Mouse (Mus musculus) midbrain, embryonic 12.5 days (tissue): Measurements from ENCODE around the gene Olfr187. TPM values are rescaled to one million over a fixed set of nuclear protein-coding genes. Genes with fewer than 3 reads are reported as not detected.
"Not testable (repeated sequence)": the region's sequence is repeated elsewhere in the genome, so short reads cannot be mapped to it uniquely, and the experiment has no call there.

Experiments used
- ATAC-seq: fragments of 200-750 bp; cut with Nextera tagmentation; 2 replicates; pipeline ENCODE4 v1.8.0; 2017; ENCODE audit warnings: low read depth, moderate TSS enrichment, moderate library complexity; ENCODE audit not compliant: low FRiP score
- H3K27ac ChIP-seq: fragments of 300-500 bp; sonication (generic); replicated peaks from 2 replicates; pipeline ENCODE4 v1.5.1; 2016; ENCODE audit warnings: mild to moderate bottlenecking
- H3K27me3 ChIP-seq: fragments of 300-500 bp; sonication (generic); 2 replicates; pipeline ENCODE4 v1.6.1; 2016; ENCODE audit warnings: mild to moderate bottlenecking
- H3K36me3 ChIP-seq: fragments of 300-500 bp; sonication (generic); 2 replicates; pipeline ENCODE4 v1.6.1; 2016
- H3K4me1 ChIP-seq: fragments of 300-500 bp; sonication (generic); 2 replicates; pipeline ENCODE4 v1.6.1; 2016
- H3K4me2 ChIP-seq: fragments of 300-500 bp; sonication (generic); replicated peaks from 2 replicates; pipeline ENCODE4 v1.6.1; 2016; ENCODE audit warnings: mild to moderate bottlenecking, moderate library complexity
- H3K4me3 ChIP-seq: fragments of 300-500 bp; sonication (generic); 2 replicates; pipeline ENCODE4 v1.5.1; 2016; ENCODE audit warnings: mild to moderate bottlenecking
- H3K9ac ChIP-seq: fragments of 300-500 bp; sonication (generic); replicated peaks from 2 replicates; pipeline ENCODE4 v1.6.1; 2016; ENCODE audit warnings: mild to moderate bottlenecking, moderate library complexity
- H3K9me3 ChIP-seq: fragments of 300-500 bp; sonication (generic); 2 replicates; pipeline ENCODE4 v1.6.1; 2016; ENCODE audit warnings: mild to moderate bottlenecking
- WGBS: fragments of 180-500 bp; shearing (Covaris S2); methylation state at CpG from one replicate; pipeline ENCODE4 v1.1.7; 2016; 5-methylcytosine and 5-hydroxymethylcytosine counted together
- polyA plus RNA-seq: library from polyadenylated mRNA; unstranded; fragments of >200 nt; fragmentation: Nextera tagmentation; extraction: Ambion mirVana; gene quantifications from 2 replicates; pipeline ENCODE4 v1.2.1, GENCODE M21; 2016

The Olfr187 gene
- polyA plus RNA-seq = not detected in 2 replicates

DNA sequence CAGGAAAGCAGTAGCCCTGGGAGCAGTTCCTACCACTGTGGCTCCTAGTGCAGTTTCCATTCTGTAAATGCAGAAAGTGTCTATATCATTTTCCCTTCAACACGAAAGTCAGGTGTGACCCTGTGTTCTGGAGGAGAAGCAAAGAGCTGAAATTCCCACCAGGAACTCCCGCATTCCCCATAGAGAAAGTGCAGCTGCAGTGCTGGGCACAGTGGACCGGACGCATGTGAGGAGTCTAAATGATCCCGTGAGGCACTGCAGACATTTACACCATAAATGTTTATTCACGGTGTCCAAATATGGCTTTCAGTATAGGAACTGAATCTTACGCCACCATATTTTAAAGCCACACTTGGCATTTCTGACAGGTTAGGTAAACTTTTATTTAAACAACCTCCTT is at the start of gene Olfr187:
Gene Olfr187, minus strand, starts transcription at position 58 of the 400 bp plus-strand sequence.
- WGBS = 89% methylated on average over 7 of the region's 7 CpGs
- Histone ChIP-seq H3K9me3 (no peaks in the 10 kb centered on the region), H3K4me3 (no peak within 1 kb of the TSS), H3K9ac (no peak within 1 kb of the TSS), H3K36me3 (no peaks in the 10 kb centered on the region), H3K4me1 (no peaks in the 10 kb centered on the region), H3K27me3 (no peaks in the 10 kb centered on the region), H3K4me2 (no peak within 1 kb of the TSS), H3K27ac (no peak within 1 kb of the TSS)
- ATAC-seq = no peak

DNA sequence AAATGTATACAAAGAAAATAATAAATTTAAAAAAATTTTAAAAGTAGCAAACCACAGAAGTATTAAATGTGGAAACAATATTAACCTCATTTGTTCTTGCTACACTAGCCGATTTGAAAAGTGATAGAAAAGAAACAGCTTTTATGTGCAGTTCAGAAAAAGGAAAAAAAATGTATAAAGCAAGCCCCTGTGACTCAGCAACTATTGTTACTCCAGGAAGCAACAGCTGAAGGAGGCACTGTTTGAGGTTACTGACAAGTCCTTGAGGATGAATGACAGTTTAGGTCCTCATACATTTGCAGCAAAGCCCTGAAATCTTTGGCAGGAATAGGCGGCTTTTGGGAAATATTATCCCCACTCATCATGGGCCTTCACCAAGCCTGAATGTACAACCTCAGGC is 41.5 kb upstream of the Olfr187 start:
- not testable (repeated sequence) for H3K4me1 ChIP-seq, H3K4me2 ChIP-seq, H3K27ac ChIP-seq, H3K9me3 ChIP-seq, ATAC-seq, H3K9ac ChIP-seq, H3K27me3 ChIP-seq, H3K36me3 ChIP-seq, H3K4me3 ChIP-seq
- 89% methylated on average over 2 of the region's 2 CpGs for WGBS

DNA sequence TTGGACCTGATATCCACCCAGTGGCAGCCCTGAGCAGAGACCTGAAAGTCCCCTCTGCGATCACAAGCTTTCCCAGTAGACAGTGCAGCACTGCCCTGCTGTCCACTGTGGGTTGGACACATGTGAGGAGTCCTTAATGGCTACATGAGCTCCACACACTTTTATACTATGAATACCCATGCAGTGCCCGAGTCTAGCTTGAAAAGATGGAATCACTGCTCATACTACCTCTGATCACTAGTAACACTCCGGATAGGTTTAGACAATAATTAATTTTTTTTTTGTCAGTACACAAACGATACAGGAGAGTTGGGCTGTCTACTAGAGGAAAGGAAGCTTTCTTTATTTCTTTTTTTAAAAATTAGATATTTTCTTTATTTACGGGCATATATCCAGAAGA is 38.3 kb upstream of the Olfr187 start, which contains the start of gene Olfr190:
Gene Olfr190, minus strand, starts transcription at position 101 of the 400 bp plus-strand sequence.
- Histone ChIP-seq H3K4me1 (no peaks in the 10 kb centered on the region), H3K27ac (no peak within 1 kb of the TSS), H3K9ac (no peak within 1 kb of the TSS), H3K27me3 (no peaks in the 10 kb centered on the region), H3K4me2 (no peak within 1 kb of the TSS), H3K9me3 (no peaks in the 10 kb centered on the region), H3K36me3 (no peaks in the 10 kb centered on the region), H3K4me3 (no peak within 1 kb of the TSS)
- no peak for ATAC-seq
- WGBS = 92% methylated on average over 5 of the region's 5 CpGs

DNA sequence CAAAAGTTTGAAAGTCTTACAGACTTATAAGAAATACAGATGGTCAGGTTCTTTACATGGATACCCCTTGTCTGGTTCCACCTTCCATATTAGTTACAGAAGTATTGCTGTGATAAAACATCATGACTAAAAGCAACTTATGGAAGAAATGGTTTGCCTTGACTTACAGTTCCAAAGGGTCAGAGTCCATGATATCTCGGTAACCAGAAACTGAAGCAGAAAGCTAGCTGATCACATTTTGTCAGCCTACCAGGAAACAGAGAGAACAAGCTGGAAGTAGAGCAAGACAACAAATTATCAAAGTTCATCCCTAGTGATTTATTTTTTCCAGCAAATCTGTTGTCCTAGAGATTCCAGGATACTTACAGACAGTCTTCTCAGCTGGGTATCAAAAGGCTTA is 34.0 kb upstream of the Olfr187 start:
- H3K4me1 ChIP-seq = no peaks in the 10 kb centered on the region
- no peaks in the 10 kb centered on the region for H3K27me3 ChIP-seq
- no peak overlapping the region for H3K9ac ChIP-seq
- no peak overlapping the region for H3K27ac ChIP-seq
- no peaks in the 10 kb centered on the region for H3K36me3 ChIP-seq
- H3K4me3 ChIP-seq = no peak overlapping the region
- H3K9me3 ChIP-seq = no peaks in the 10 kb centered on the region
- ATAC-seq = no peak
- 86% methylated on average over 1 of the region's 1 CpGs for WGBS
- H3K4me2 ChIP-seq = no peak overlapping the region

DNA sequence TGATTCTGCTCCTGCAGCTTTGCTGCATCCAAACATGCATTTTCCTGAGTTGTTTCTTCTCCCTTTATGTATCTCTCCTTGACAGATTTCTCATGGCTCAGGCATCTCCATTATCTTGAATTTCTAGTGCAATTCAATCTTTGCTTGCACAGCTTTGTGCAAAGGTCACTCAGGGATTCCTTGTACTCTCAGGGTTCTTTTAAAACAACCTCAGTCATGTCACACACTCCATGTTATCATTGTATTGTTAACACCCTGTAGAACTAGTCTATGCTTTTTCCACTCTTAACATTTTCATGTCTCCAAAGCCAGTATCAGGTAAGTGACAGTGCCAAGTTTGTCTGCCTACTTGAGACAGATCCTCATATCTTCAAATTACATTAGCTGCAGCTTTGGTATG is 32.2 kb upstream of the Olfr187 start:
- no peak overlapping the region for H3K9ac ChIP-seq
- ATAC-seq = no peak
- no peak overlapping the region for H3K4me3 ChIP-seq
- H3K27ac ChIP-seq = no peak overlapping the region
- H3K27me3 ChIP-seq = no peaks in the 10 kb centered on the region
- no peak overlapping the region for H3K4me2 ChIP-seq
- no peaks in the 10 kb centered on the region for H3K36me3 ChIP-seq
- H3K4me1 ChIP-seq = no peaks in the 10 kb centered on the region
- H3K9me3 ChIP-seq = no peaks in the 10 kb centered on the region

DNA sequence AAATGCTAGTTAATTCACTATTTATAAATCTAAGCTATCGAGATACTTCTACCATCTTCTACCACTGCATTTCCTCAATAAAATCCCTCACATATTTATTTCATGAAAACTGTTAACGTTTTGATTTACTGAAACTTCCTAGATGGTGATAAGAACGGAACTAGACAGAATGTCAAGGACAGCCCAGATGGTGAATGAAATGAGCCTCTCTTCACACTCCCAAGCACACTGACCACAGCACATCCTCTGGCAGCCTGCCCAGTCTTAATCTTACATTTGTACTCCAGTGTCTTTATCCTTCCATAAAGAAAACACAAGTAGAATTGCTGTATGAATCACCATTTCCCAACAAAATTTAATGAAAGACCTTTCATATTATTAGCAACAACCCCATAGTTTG is 22.8 kb upstream of the Olfr187 start:
- H3K4me1 ChIP-seq, H3K9me3 ChIP-seq, H3K27me3 ChIP-seq, H3K9ac ChIP-seq, H3K36me3 ChIP-seq, H3K4me2 ChIP-seq, H3K4me3 ChIP-seq, H3K27ac ChIP-seq, ATAC-seq: not testable (repeated sequence)
- WGBS = 74% methylated on average over 3 of the region's 3 CpGs

DNA sequence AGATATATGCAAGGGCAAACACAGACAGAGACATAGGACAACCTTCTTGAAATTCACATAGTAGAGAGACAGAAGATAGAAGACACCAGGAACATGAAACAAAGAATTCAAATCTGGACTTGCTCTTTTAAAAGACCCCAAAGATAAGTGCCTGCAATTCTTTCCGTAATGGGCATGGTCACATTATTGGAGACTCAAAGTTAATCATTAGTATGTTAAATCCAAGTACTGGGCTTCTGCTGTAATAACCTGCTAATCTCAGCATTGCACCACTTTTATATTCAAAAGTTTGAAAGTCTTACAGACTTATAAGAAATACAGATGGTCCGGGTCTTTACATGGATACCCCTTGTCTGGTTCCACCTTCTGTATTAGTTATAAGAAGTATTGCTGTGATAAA is 9.7 kb upstream of the Olfr187 start:
- 92% methylated on average over 2 of the region's 2 CpGs for WGBS

DNA sequence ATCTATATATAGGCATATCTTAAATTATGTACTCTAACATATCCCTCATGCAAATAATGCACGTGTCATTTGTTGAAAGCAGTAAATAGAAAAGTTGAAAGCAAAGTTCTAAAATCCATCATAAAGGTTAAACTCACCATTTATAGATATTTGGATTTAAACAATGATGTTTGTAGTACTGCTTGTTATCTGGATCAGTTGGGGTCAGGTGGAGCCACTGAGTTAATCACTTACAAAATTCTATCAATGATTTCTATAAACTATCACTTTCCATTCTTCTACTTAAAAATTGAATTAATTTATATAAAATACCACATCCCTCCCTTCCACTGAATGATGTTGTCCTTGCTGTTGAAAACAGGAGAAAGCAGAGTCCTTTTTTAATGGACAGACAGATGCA is 9.3 kb upstream of the Olfr187 start:
- Histone ChIP-seq H3K36me3 (no peaks in the 10 kb centered on the region), H3K27ac (no peak overlapping the region), H3K4me3 (no peak overlapping the region), H3K4me1 (no peaks in the 10 kb centered on the region), H3K9me3 (no peaks in the 10 kb centered on the region), H3K4me2 (no peak overlapping the region), H3K27me3 (no peaks in the 10 kb centered on the region), H3K9ac (no peak overlapping the region)
- ATAC-seq = no peak
- WGBS = 86% methylated on average over 1 of the region's 1 CpGs

More for the DNA sequence above, 9.7 kb upstream of the Olfr187 start:
- H3K9me3 ChIP-seq, H3K9ac ChIP-seq, H3K4me2 ChIP-seq, H3K4me3 ChIP-seq, H3K27ac ChIP-seq, H3K36me3 ChIP-seq, H3K4me1 ChIP-seq, H3K27me3 ChIP-seq, ATAC-seq: not testable (repeated sequence)

DNA sequence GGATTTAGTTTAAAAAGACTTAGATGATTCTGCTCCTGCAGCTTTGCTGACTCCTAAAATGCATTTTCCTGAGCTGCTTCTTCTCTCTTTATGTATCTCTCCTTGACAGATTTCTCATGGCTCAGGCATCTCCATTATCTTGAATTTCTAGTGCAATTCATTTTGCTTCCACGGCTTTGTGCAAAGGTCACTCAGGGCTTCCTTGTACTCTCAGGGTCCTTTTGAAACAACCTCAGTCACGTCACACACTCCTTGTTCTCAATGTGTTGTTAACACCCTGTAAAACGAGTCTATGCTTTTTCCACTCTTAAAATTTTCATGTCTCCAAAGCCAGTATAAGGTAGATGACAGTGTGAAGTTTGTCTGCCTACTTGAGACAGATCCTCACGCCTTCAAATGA is 8.0 kb upstream of the Olfr187 start:
- Histone ChIP-seq H3K27me3 (no peaks in the 10 kb centered on the region), H3K9me3 (no peaks in the 10 kb centered on the region), H3K4me2 (no peak overlapping the region), H3K4me3 (no peak overlapping the region), H3K9ac (no peak overlapping the region), H3K27ac (no peak overlapping the region), H3K4me1 (no peaks in the 10 kb centered on the region), H3K36me3 (no peaks in the 10 kb centered on the region)
- 73% methylated on average over 4 of the region's 4 CpGs for WGBS
- ATAC-seq = no peak

DNA sequence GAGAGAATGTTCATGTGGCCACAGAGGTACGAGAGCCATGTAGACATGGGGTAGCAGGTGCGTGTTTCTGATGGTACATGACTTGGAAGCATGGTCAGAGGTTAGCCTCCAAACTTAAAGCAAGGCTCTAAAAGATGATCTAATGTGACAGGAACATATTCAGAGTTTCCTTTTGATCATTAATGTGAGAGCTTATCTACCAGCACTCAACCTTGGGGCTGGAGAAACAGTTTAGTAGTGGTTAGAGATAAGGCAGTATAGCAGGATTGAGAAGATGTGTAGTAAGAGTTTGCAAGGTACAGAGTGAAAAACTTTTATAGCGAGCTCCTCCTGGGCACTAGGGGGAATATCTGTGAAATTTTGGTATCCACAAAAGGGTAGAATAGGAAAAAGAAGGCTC is 6.3 kb upstream of the Olfr187 start:
- Histone ChIP-seq H3K27me3 (no peaks in the 10 kb centered on the region), H3K4me3 (no peak overlapping the region), H3K9me3 (no peaks in the 10 kb centered on the region), H3K4me1 (no peaks in the 10 kb centered on the region), H3K4me2 (no peak overlapping the region), H3K9ac (no peak overlapping the region), H3K36me3 (no peaks in the 10 kb centered on the region), H3K27ac (no peak overlapping the region)
- no peak for ATAC-seq
- 79% methylated on average over 3 of the region's 3 CpGs for WGBS

DNA sequence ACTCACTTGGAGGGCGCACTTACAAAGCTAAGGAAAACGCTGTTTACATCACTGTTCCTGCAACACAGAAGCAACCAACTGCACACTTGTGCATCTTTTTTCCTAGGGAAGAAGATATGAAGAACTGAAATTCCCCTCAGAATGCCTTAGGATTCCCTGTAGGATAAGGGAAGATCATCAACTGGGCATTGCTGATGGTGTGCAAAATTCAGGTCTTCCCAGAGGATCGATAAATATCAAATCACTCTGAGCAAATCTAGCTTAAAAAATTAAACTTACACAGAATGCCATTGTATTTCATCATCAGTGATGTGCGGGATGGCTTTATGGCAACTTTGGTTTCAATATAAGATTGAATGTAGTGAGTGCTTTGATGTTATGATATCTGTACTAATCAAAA is 9.4 kb downstream of the Olfr187 start, which contains the start of gene Olfr186:
Gene Olfr186, minus strand, starts transcription at position 101 of the 400 bp plus-strand sequence.
- ATAC-seq = no peak
- Histone ChIP-seq H3K4me2 (no peak within 1 kb of the TSS), H3K27ac (no peak within 1 kb of the TSS), H3K9ac (no peak within 1 kb of the TSS), H3K4me1 (no peaks in the 10 kb centered on the region), H3K27me3 (no peaks in the 10 kb centered on the region), H3K36me3 (no peaks in the 10 kb centered on the region), H3K9me3 (no peaks in the 10 kb centered on the region), H3K4me3 (no peak within 1 kb of the TSS)
- 92% methylated on average over 4 of the region's 4 CpGs for WGBS

DNA sequence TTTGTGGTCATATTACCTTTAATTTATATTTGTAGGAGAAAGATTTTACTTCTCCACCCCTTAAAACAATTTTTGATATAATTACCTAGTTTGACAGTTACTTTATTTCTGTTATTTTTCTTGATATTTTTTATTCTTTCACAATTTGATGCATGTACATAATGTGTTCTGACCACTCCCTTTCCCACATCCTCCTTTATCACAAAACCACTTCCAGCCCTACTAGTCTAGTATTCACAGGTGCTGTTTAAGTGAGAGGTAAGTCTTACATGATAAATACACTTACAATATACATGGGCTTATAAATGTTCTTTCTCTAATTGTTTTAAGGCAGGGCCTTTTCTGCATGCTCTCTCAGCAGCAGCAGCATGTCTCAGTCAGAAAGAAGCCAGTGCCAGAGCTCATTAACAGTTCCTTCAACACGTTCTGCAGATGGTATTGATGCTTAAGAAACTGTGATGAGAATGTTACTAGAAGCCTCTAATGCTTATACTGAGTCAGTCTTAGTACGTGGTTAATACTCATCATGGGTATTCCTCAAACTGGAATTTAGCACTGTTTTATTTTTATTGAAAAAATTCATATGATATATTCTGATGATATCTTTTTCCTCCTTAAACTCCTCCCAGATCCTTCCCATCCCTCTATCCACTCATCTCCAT is 26.1 kb downstream of the Olfr187 start:
- H3K4me1 ChIP-seq = no peaks in the 10 kb centered on the region
- no peak overlapping the region for H3K4me2 ChIP-seq
- H3K9ac ChIP-seq = no peak overlapping the region
- H3K27me3 ChIP-seq = no peaks in the 10 kb centered on the region
- no peaks in the 10 kb centered on the region for H3K9me3 ChIP-seq
- 68% methylated on average over 2 of the region's 2 CpGs for WGBS
- ATAC-seq = no peak
- no peaks in the 10 kb centered on the region for H3K36me3 ChIP-seq
- H3K27ac ChIP-seq = no peak overlapping the region
- H3K4me3 ChIP-seq = no peak overlapping the region

DNA sequence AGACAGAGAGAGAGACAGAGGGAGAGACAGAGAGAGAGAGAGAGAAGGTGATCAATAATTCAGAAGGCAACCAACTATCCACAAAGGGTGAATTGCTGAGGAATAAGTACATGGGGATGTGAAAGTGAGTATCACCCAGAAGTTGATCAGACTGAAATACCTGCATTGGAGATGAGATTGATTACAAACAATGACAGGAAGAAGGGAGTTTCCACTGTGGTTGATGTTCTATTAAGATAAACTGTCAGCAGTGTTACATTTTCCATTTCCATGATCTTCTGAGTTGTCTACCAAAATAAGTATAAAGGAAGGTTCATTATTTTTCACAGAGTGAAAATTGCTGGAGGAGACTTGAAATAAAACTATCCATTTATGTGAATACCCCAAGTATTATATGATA is 32.4 kb downstream of the Olfr187 start:
- Histone ChIP-seq H3K36me3 (no peaks in the 10 kb centered on the region), H3K9ac (no peak overlapping the region), H3K4me3 (no peak overlapping the region)

More for the DNA sequence above, 32.4 kb downstream of the Olfr187 start:
- ATAC-seq = no peak
- Histone ChIP-seq H3K4me2 (no peak overlapping the region), H3K27ac (no peak overlapping the region), H3K27me3 (no peaks in the 10 kb centered on the region), H3K4me1 (no peaks in the 10 kb centered on the region), H3K9me3 (no peaks in the 10 kb centered on the region)
